Mouse (Mus musculus) forebrain, postnatal 0 days (tissue): ENCODE data around the gene Ksr1. TPM values are rescaled to one million over a fixed set of nuclear protein-coding genes. Genes with fewer than 3 reads are reported as not detected.

ENCODE experiments used
- ATAC-seq: fragments of 200-750 bp; cut with Nextera tagmentation; 2 replicates; pipeline ENCODE4 v1.8.0; 2017; ENCODE audit warnings: mild to moderate bottlenecking, moderate library complexity
- DNase-seq: peaks from one replicate; pipeline ENCODE4 v3.0.0-alpha.2; 2015
- H3K27ac ChIP-seq: fragments of 300-500 bp; sonication (generic); 2 replicates; pipeline ENCODE4 v1.5.1; 2014; ENCODE audit warnings: low read depth, mild to moderate bottlenecking, antibody characterized with exemption, low read length, moderate library complexity, mixed read lengths
- H3K27me3 ChIP-seq: fragments of 300-500 bp; sonication (generic); 2 replicates; pipeline ENCODE4 v1.6.1; 2014; ENCODE audit warnings: mild to moderate bottlenecking, low read length, mixed read lengths; ENCODE audit not compliant: insufficient read depth
- H3K36me3 ChIP-seq: fragments of 300-500 bp; sonication (generic); 2 replicates; pipeline ENCODE4 v1.6.1; 2014; ENCODE audit warnings: mild to moderate bottlenecking, moderate library complexity; ENCODE audit not compliant: insufficient read depth
- H3K4me1 ChIP-seq: fragments of 300-500 bp; sonication (generic); 2 replicates; pipeline ENCODE4 v1.6.1; 2014; ENCODE audit warnings: antibody characterized with exemption; ENCODE audit not compliant: insufficient read depth
- H3K4me2 ChIP-seq: fragments of 300-500 bp; sonication (generic); 2 replicates; pipeline ENCODE4 v1.6.1; 2014; ENCODE audit warnings: low read depth, mild to moderate bottlenecking, moderate library complexity
- H3K4me3 ChIP-seq: fragments of 300-500 bp; sonication (generic); 2 replicates; pipeline ENCODE4 v1.5.1; 2014; ENCODE audit warnings: low read depth, low read length, mixed read lengths
- H3K9ac ChIP-seq: fragments of 300-500 bp; sonication (generic); 2 replicates; pipeline ENCODE4 v1.6.1; 2014; ENCODE audit warnings: mild to moderate bottlenecking
- H3K9me3 ChIP-seq: fragments of 300-500 bp; sonication (generic); 2 replicates; pipeline ENCODE4 v1.6.1; 2016; ENCODE audit warnings: low read length
- CTCF ChIP-seq: sonication (generic); IDR thresholded peaks from 2 replicates; pipeline ENCODE4 v1.5.1; 2016; ENCODE audit warnings: antibody characterized with exemption, control low read depth, low read depth
- WGBS: fragments of 180-500 bp; shearing (Covaris S2); extraction: QIAGEN DNeasy Blood & Tissue Kit; methylation state at CpG from one replicate; pipeline ENCODE4 v1.1.7; 2014; 5-methylcytosine and 5-hydroxymethylcytosine counted together
- polyA plus RNA-seq: library from polyadenylated mRNA; unstranded; fragments of >200 nt; fragmentation: Nextera tagmentation; extraction: Ambion mirVana; gene quantifications from 2 replicates; pipeline ENCODE4 v1.2.1, GENCODE M21; 2015
- total RNA-seq: library from RNA; depleted of rRNA; stranded (reverse); fragments of >200 nt; gene quantifications from 2 replicates; pipeline ENCODE4 v1.2.3, GENCODE M21; 2014

Ksr1 gene
- total and polyA plus RNA-seq, 2 experiments from 2014 or later: 2.7 to 33.2 TPM

GRCm38 (mm10) chr11:79141235-79142109 lies 4.7 kb downstream of the Ksr1 start:
- ATAC-seq (no peak), DNase-seq (no peak)
- no peak overlapping the region for H3K9ac ChIP-seq
- H3K4me3 ChIP-seq: no peak overlapping the region
- no peak overlapping the region for H3K4me2 ChIP-seq
- peaks cover 11% of the 10 kb centered on the region for H3K4me1 ChIP-seq
- H3K36me3 ChIP-seq: no peaks in the 10 kb centered on the region
- no peaks in the 10 kb centered on the region for H3K27me3 ChIP-seq
- no peaks in the 10 kb centered on the region for H3K9me3 ChIP-seq
- TF ChIP-seq CTCF: no peak
- no peak overlapping the region for H3K27ac ChIP-seq
- 37% methylated on average over 10 of the region's 11 CpGs for WGBS

- WGBS: 89% methylated on average over 6 of the region's 6 CpGs
- no peaks in the 10 kb centered on the region for H3K36me3 ChIP-seq
- DNase-seq (no peak), ATAC-seq (no peak)
- H3K4me2 ChIP-seq: no peak overlapping the region
- no peaks in the 10 kb centered on the region for H3K9me3 ChIP-seq
- no peak for TF ChIP-seq CTCF
- no peak overlapping the region for H3K9ac ChIP-seq
- peaks cover 15% of the 10 kb centered on the region for H3K4me1 ChIP-seq
- no peaks in the 10 kb centered on the region for H3K27me3 ChIP-seq
- H3K27ac ChIP-seq: no peak overlapping the region
- H3K4me3 ChIP-seq: no peak overlapping the region
These were observed 5.7 kb downstream of the Ksr1 start for GRCm38 (mm10) chr11:79140511-79140888.

- Histone ChIP-seq H3K4me3 (no peak overlapping the region), H3K27me3 (no peaks in the 10 kb centered on the region), H3K36me3 (no peaks in the 10 kb centered on the region), H3K4me1 (peaks cover 17% of the 10 kb centered on the region), H3K27ac (no peak overlapping the region), H3K9ac (no peak overlapping the region), H3K4me2 (no peak overlapping the region), H3K9me3 (no peaks in the 10 kb centered on the region)
- DNase-seq: no peak
- ATAC-seq: no peak
- 86% methylated on average over 11 of the region's 11 CpGs for WGBS
- no peak for TF ChIP-seq CTCF
These were observed 6.2 kb downstream of the Ksr1 start for GRCm38 (mm10) chr11:79139878-79140510.

GRCm38 (mm10) chr11:79138621-79139020 lies 7.6 kb downstream of the Ksr1 start:
- WGBS: 94% methylated on average over 6 of the region's 6 CpGs

GRCm38 (mm10) chr11:79137245-79137644 lies 9.0 kb downstream of the Ksr1 start:
- H3K27ac ChIP-seq: peak overlapping the region; percentile 66
- WGBS: 44% methylated on average over 5 of the region's 5 CpGs
- no peaks in the 10 kb centered on the region for H3K36me3 ChIP-seq
- H3K27me3 ChIP-seq: no peaks in the 10 kb centered on the region
- H3K4me2 ChIP-seq: no peak overlapping the region
- H3K9me3 ChIP-seq: no peaks in the 10 kb centered on the region
- no peak overlapping the region for H3K9ac ChIP-seq
- DNase-seq: peak; percentile 51
- peak; percentile 35 for TF ChIP-seq CTCF
- peak; percentile 64 for ATAC-seq
- peaks cover 6% of the 10 kb centered on the region; the same call in 1 of the 2 replicates for H3K4me1 ChIP-seq
- H3K4me3 ChIP-seq: no peak overlapping the region

More at GRCm38 (mm10) chr11:79138621-79139020, 7.6 kb downstream of the Ksr1 start:
- DNase-seq (no peak), ATAC-seq (no peak)
- Histone ChIP-seq H3K4me1 (peaks cover 6% of the 10 kb centered on the region; the same call in 1 of the 2 replicates), H3K36me3 (no peaks in the 10 kb centered on the region), H3K27me3 (no peaks in the 10 kb centered on the region), H3K9me3 (no peaks in the 10 kb centered on the region), H3K4me3 (no peak overlapping the region), H3K9ac (no peak overlapping the region), H3K27ac (no peak overlapping the region), H3K4me2 (no peak overlapping the region)
- TF ChIP-seq CTCF: no peak

- DNase-seq (no peak), ATAC-seq (no peak)
These were observed 10.4 kb downstream of the Ksr1 start for GRCm38 (mm10) chr11:79135685-79136360.

More at GRCm38 (mm10) chr11:79135685-79136360, 10.4 kb downstream of the Ksr1 start:
- Histone ChIP-seq H3K4me2 (no peak overlapping the region), H3K9ac (no peak overlapping the region), H3K27ac (peak overlapping the region; percentile 54), H3K27me3 (no peaks in the 10 kb centered on the region), H3K4me3 (no peak overlapping the region), H3K4me1 (peaks cover 6% of the 10 kb centered on the region; the same call in 1 of the 2 replicates), H3K9me3 (no peaks in the 10 kb centered on the region), H3K36me3 (no peaks in the 10 kb centered on the region)
- TF ChIP-seq CTCF: no peak
- 16% methylated on average over 7 of the region's 7 CpGs for WGBS
